Mouse (Mus musculus): ENCODE results near the gene Gm2663. TPM values are rescaled to one million over a fixed set of nuclear protein-coding genes. Genes with fewer than 3 reads are reported as not detected.

Gene Gm2663
- total RNA-seq, 2 experiments from 2014 or later: not detected

Other genes with a start within 250 kb of the Gm2663 start
- gene Moxd2, start 112.0 kb downstream of the Gm2663 start, total RNA-seq (2021): not detected
- gene Prss58, start 99.1 kb downstream of the Gm2663 start, total RNA-seq (2021): not detected
- gene 1700074P13Rik, start 58.9 kb downstream of the Gm2663 start, total RNA-seq (2021): not detected
- not detected for gene Gm4744, start 47.6 kb downstream of the Gm2663 start, total RNA-seq (2021)
- not detected for gene 1810009J06Rik, start 34.7 kb downstream of the Gm2663 start, total RNA-seq (2021)
- not detected for gene 2210010C04Rik, start 36.0 kb upstream of the Gm2663 start, total RNA-seq (2021)